Mouse (Mus musculus): Measurements from ENCODE around the gene Zfp276. TPM values are rescaled to one million over a fixed set of nuclear protein-coding genes. Genes with fewer than 3 reads are reported as not detected.
A peak's percentile ranks its signal among the peaks of the same experiment; 100 is the strongest.

The Zfp276 gene
- polyA plus RNA-seq, 1 experiment = 0.85 TPM

GRCm38 (mm10) chr8:123317781-123318466 is 63.9 kb downstream of the Zfp276 start:
- Histone ChIP-seq H3K4me3 (replicated peaks) (peak overlapping the region; percentile 90), H3K36me3 (ENCODE audit: control insufficient read depth) (peaks cover 21% of the 10 kb centered on the region), H3K27me3 (ENCODE audit: control insufficient read depth) (no peaks in the 10 kb centered on the region), H3K9me3 (ENCODE audit: control insufficient read depth, low read length) (no peaks in the 10 kb centered on the region), H3K4me1 (ENCODE audit: control insufficient read depth) (peaks cover 26% of the 10 kb centered on the region)
- TF ChIP-seq GATA1 (IDR thresholded peaks at IDR 0.05; ENCODE audit: low read length) (no peak), TAL1 (IDR thresholded peaks at IDR 0.05; ENCODE audit: low read length) (no peak)

DNA sequence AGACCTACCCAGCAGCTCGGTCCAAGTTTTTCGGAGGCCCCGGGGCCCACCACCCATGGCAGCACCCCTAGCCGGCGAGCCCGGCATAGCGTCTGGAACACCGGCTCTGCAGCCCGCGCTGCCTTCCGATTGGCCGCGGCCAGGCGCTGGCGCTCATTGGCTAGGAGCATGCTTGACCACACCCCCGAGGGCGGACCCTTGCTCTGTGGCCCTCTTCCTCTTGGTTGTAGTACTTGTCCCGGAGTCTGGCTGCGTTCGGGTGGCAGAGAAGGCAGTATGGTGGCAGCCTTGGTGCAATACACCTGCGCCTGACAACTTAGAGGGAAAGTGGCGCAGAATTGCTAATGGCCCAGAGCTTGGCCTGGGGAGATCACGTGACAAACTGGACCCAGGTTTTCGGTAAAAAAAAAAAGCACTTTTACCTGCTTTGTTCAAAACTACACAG is 64.5 kb downstream of the Zfp276 start, which contains the start of gene Fanca:
Gene Fanca, minus strand, starts transcription at position 110 of the 445 bp plus-strand sequence.
- Histone ChIP-seq H3K4me1 (ENCODE audit: control insufficient read depth) (peaks cover 26% of the 10 kb centered on the region), H3K36me3 (ENCODE audit: control insufficient read depth) (peaks cover 16% of the 10 kb centered on the region), H3K27me3 (ENCODE audit: control insufficient read depth) (no peaks in the 10 kb centered on the region), H3K9me3 (ENCODE audit: control insufficient read depth, low read length) (no peaks in the 10 kb centered on the region), H3K4me3 (replicated peaks) (peak within 1 kb of the TSS; percentile 90)
- TF ChIP-seq TAL1 (IDR thresholded peaks at IDR 0.05; ENCODE audit: low read length) (no peak), GATA1 (IDR thresholded peaks at IDR 0.05; ENCODE audit: low read length) (no peak)

Other genes with a start within 250 kb of the Zfp276 start
- gene Ankrd11, start 211.9 kb upstream of the Zfp276 start, polyA plus RNA-seq (2012) = 6.3 and 8.2 TPM in 2 replicates
- gene Spg7, start 191.3 kb upstream of the Zfp276 start, polyA plus RNA-seq (2012) = 5.5 and 6.3 TPM in 2 replicates
- gene Rpl13, start 151.8 kb upstream of the Zfp276 start, polyA plus RNA-seq (2012) = 428 and 471 TPM in 2 replicates
- 0.07 and 0.08 TPM in 2 replicates for gene Cpne7, start 136.8 kb upstream of the Zfp276 start, polyA plus RNA-seq (2012)
- 0.04 and 0.08 TPM in 2 replicates for gene Sult5a1, start 95.9 kb upstream of the Zfp276 start, polyA plus RNA-seq (2012)
- gene Dpep1, start 68.0 kb upstream of the Zfp276 start, polyA plus RNA-seq (2012) = not detected in 2 replicates
- gene Chmp1a, start 41.4 kb upstream of the Zfp276 start, polyA plus RNA-seq (2012) = 2.7 and 3.1 TPM in 2 replicates
- 0.17 TPM in 1 of 2 replicates, not detected in the other for gene Spata33, start 41.4 kb upstream of the Zfp276 start, polyA plus RNA-seq (2012)
- gene Cdk10, start 29.4 kb upstream of the Zfp276 start, polyA plus RNA-seq (2012) = 1.8 and 2.3 TPM in 2 replicates
- 0.03 and 0.07 TPM in 2 replicates for gene Spata2l, start 18.0 kb upstream of the Zfp276 start, polyA plus RNA-seq (2012)
- 2.0 and 2.4 TPM in 2 replicates for gene Vps9d1, start 153 bp downstream of the Zfp276 start, polyA plus RNA-seq (2012)
- gene Fanca, start 64.4 kb downstream of the Zfp276 start, polyA plus RNA-seq (2012) = 9.7 and 10.0 TPM in 2 replicates
- 0.05 and 0.18 TPM in 2 replicates for gene Spire2, start 78.5 kb downstream of the Zfp276 start, polyA plus RNA-seq (2012)
- 3.5 and 3.7 TPM in 2 replicates for gene Tcf25, start 119.6 kb downstream of the Zfp276 start, polyA plus RNA-seq (2012)
- gene Mc1r, start 152.9 kb downstream of the Zfp276 start, polyA plus RNA-seq (2012) = 0.01 TPM in 1 of 2 replicates, not detected in the other
- gene Tubb3, start 157.2 kb downstream of the Zfp276 start, polyA plus RNA-seq (2012) = 0.02 and 0.09 TPM in 2 replicates
- gene Def8, start 169.3 kb downstream of the Zfp276 start, polyA plus RNA-seq (2012) = 0.29 and 0.52 TPM in 2 replicates
- 1.6 and 1.7 TPM in 2 replicates for gene Afg3l1, start 223.7 kb downstream of the Zfp276 start, polyA plus RNA-seq (2012)

All from erythroblast, embryonic 14.5 days (primary cell).